Mouse (Mus musculus) heart, embryonic 11.5 days (tissue): Measurements from ENCODE around the gene Sertad4. TPM values are rescaled to one million over a fixed set of nuclear protein-coding genes. Genes with fewer than 3 reads are reported as not detected.

Source experiments
- ATAC-seq: fragments of 200-750 bp; cut with Nextera tagmentation; replicated peaks from 2 replicates; pipeline ENCODE4 v1.8.0; 2017; ENCODE audit warnings: moderate library complexity; ENCODE audit not compliant: insufficient number of reproducible peaks, low FRiP score, low TSS enrichment
- H3K27ac ChIP-seq: fragments of 300-500 bp; sonication (generic); 2 replicates; pipeline ENCODE4 v1.5.1; 2014; ENCODE audit warnings: mild to moderate bottlenecking, low read depth, low read length
- H3K27me3 ChIP-seq: fragments of 300-500 bp; sonication (generic); 2 replicates; pipeline ENCODE4 v1.6.1; 2014; ENCODE audit warnings: mild to moderate bottlenecking, low read length, mixed read lengths; ENCODE audit not compliant: control insufficient read depth, insufficient read depth
- H3K36me3 ChIP-seq: fragments of 300-500 bp; sonication (generic); 2 replicates; pipeline ENCODE4 v1.6.1; 2014; ENCODE audit warnings: mild to moderate bottlenecking, low read length, moderate library complexity, mixed read lengths; ENCODE audit not compliant: control insufficient read depth, insufficient read depth
- H3K4me1 ChIP-seq: fragments of 300-500 bp; sonication (generic); 2 replicates; pipeline ENCODE4 v1.6.1; 2014; ENCODE audit warnings: low read length; ENCODE audit not compliant: control insufficient read depth, insufficient read depth
- H3K4me2 ChIP-seq: fragments of 300-500 bp; sonication (generic); 2 replicates; pipeline ENCODE4 v1.6.1; 2014; ENCODE audit warnings: mild to moderate bottlenecking, moderate library complexity
- H3K4me3 ChIP-seq: fragments of 300-500 bp; sonication (generic); 2 replicates; pipeline ENCODE4 v1.5.1; 2014; ENCODE audit warnings: low read depth, low read length
- H3K9ac ChIP-seq: fragments of 300-500 bp; sonication (generic); 2 replicates; pipeline ENCODE4 v1.6.1; 2014; ENCODE audit warnings: mild to moderate bottlenecking, low read depth, low read length, moderate library complexity
- H3K9me3 ChIP-seq: fragments of 300-500 bp; sonication (generic); replicated peaks from 2 replicates; pipeline ENCODE4 v1.6.1; 2016; ENCODE audit warnings: low read length; ENCODE audit not compliant: control insufficient read depth
- WGBS: fragments of 180-500 bp; shearing (Covaris S2); extraction: QIAGEN DNeasy Blood & Tissue Kit; methylation state at CpG from one replicate; pipeline ENCODE4 v1.1.7; 2014; ENCODE audit not compliant: insufficient replicate concordance; 5-methylcytosine and 5-hydroxymethylcytosine counted together
- polyA plus RNA-seq: library from polyadenylated mRNA; unstranded; fragments of >200 nt; fragmentation: Nextera tagmentation; extraction: Ambion mirVana; gene quantifications from 2 replicates; pipeline ENCODE4 v1.2.1, GENCODE M21; 2014

Sertad4 gene
- polyA plus RNA-seq, 1 experiment from 2014 or later: 8.9 TPM

DNA sequence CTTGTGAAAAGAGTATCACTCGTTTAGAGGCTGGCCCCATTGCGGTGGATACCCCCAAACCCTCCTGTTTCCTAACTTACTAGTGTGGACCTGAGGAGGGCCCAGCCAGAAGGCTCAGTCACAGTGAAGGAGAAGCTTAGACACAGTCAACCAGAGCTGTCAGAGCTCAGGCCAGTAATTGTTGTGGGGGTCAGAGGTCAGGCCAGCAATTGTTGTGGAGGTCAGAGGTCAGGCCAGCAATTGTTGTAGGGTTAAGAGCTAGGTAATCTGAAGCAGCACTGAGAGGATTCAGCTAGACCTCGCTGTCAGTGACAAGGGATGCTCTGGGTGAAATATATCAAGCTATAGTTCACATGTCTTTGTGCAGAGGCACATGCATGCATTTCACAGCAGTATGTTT lies 8.3 kb downstream of the Sertad4 start:
- H3K27me3 ChIP-seq: no peaks in the 10 kb centered on the region; the same call in 1 of the 2 replicates
- WGBS: 64% methylated on average over 3 of the region's 3 CpGs
- peaks cover 16% of the 10 kb centered on the region for H3K36me3 ChIP-seq
- H3K4me2 ChIP-seq: no peak overlapping the region
- no peak overlapping the region for H3K4me3 ChIP-seq
- H3K9me3 ChIP-seq: no peaks in the 10 kb centered on the region
- H3K4me1 ChIP-seq: peaks cover 14% of the 10 kb centered on the region
- no peak overlapping the region for H3K27ac ChIP-seq
- no peak for ATAC-seq
- no peak overlapping the region for H3K9ac ChIP-seq

DNA sequence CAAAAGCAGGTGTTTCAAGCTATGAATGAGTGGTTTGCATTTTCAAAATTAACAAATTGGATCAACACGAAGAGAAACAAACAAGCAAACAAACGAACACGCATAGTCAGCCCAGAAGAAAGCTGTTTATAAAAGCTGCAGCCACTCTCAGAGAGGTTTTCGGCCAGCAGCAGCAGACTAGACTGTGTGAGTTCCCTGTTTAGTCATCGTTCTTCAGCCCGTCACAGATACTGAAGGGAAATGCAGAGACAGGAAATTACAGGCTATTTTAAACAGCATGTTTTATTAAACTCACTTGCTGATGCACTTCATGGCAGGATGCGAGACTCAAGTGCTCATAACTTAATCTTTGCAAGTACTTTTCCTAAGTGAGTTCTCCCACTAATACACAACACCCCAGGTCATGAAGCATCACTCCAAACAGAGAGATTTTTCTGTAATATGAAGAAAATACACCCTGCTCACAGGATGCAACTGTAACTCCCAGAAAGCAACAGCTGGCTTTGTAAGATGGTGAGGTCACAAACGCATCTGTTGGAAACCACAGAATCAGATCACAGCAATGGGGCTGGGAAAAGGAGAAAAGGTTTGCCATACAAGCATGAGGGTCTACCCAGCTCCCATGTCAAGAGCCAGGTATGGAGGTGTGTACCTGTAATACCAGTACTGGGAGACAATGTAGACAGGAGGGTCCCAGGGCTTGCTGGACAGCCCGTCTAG lies 14.3 kb downstream of the Sertad4 start:
- Histone ChIP-seq H3K4me1 (no peaks in the 10 kb centered on the region), H3K27ac (no peak overlapping the region), H3K27me3 (peaks cover 9% of the 10 kb centered on the region), H3K36me3 (no peaks in the 10 kb centered on the region), H3K9ac (no peak overlapping the region), H3K4me3 (no peak overlapping the region), H3K9me3 (no peaks in the 10 kb centered on the region), H3K4me2 (no peak overlapping the region)
- 62% methylated on average over 9 of the region's 9 CpGs for WGBS
- ATAC-seq: no peak

DNA sequence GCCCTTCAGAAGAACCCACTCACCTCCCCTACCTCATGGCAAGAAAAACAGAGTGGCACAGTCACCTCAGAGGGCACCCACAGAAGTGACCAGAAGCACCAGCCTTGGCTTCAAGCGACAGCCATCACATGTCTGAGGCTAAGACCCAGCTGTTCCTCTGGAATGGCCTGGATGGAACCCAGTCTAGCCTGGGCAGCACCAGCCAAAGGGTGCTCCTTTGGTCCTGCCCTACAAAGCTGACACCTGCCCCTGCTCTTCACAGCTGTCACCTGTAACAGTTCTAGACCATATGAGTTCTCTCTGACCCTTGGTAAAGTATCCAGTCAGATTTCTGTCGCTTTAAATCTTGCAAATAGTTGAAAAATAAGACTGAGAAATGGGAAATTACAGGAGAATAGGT lies 14.9 kb downstream of the Sertad4 start:
- 63% methylated on average over 2 of the region's 2 CpGs for WGBS
- Histone ChIP-seq H3K27me3 (peaks cover 14% of the 10 kb centered on the region), H3K27ac (no peak overlapping the region), H3K36me3 (no peaks in the 10 kb centered on the region), H3K4me3 (no peak overlapping the region), H3K4me1 (no peaks in the 10 kb centered on the region), H3K9me3 (no peaks in the 10 kb centered on the region), H3K9ac (no peak overlapping the region), H3K4me2 (no peak overlapping the region)
- no peak for ATAC-seq

DNA sequence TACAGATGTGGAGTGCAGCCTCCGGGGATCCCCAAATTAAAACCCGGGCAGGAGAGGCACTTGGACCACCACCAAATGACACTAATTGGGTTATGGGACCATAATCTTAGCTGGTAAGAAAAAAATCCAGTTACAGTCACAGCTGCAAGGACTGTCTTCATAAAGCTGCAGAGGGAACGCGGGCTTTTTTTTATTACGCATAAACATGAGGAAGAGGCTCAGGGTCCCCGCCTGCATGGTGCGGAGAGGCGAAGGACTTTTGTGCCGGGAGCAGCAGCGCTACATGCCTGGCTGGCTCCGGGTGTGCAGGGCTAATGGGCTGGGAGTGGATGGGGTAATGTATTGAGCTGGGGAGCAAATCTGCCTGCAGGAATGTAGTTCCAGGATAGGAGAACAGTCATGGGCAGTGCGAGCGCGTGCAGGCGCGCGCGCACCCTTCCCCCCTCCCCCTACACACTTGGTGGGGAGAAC lies 20.3 kb downstream of the Sertad4 start:
- WGBS: 2% methylated on average over 18 of the region's 18 CpGs
- Histone ChIP-seq H3K4me2 (peak overlapping the region; percentile 97), H3K4me3 (peak overlapping the region; percentile 56), H3K27me3 (peaks cover 32% of the 10 kb centered on the region), H3K9me3 (no peaks in the 10 kb centered on the region), H3K27ac (no peak overlapping the region), H3K4me1 (peaks cover 23% of the 10 kb centered on the region), H3K36me3 (no peaks in the 10 kb centered on the region), H3K9ac (peak overlapping the region; percentile 76)
- ATAC-seq: no peak

DNA sequence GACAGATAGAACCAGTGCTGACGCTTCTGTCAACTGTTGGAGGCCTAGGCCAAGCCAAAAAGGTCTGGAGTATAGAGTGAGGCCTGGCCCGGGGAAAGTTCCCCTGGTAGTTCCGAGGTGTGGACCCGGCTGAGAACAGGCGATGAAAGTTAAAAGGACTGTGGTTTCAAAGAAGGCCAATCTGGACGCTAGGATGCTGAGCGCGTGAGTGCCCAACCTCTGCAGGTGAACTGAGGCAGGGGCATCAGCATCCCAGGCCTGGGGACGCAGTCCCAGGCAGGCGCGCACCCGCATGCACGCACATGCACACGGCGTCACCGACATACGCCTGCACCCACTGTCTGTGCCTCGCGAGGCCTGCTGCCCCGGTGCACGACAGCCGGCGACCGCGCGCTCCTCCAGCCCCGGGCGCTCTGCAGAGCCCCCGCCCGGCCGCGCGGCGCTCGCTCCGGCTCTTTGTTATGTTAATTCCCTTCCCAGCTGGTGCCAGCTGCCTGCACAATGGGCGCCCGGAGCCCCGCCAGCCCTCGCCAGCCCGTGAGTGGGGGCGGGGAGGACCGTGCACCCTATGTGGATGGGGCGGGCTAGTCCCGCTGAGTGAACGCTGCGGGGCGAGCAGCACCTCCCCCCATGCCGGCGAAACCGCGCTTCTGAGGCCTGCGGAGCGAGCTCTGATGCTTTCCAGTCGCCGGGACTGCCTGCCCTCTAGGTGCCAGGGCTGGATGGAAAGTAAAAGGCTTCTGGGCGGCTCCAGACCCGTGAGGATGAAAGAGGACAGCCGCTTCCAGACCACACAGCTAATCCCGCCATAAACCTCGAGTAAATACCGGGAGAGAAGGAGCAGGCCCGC lies 21.0 kb downstream of the Sertad4 start:
- Histone ChIP-seq H3K4me2 (peak overlapping the region; percentile 97), H3K9me3 (no peaks in the 10 kb centered on the region), H3K27me3 (peaks cover 32% of the 10 kb centered on the region), H3K36me3 (no peaks in the 10 kb centered on the region), H3K9ac (peak overlapping the region; percentile 76), H3K4me3 (peak overlapping the region; percentile 56), H3K27ac (no peak overlapping the region), H3K4me1 (peaks cover 23% of the 10 kb centered on the region)
- ATAC-seq: peak; percentile 35; the same call in 1 of the 2 replicates
- WGBS: under 1% methylated on average over 54 of the region's 63 CpGs

DNA sequence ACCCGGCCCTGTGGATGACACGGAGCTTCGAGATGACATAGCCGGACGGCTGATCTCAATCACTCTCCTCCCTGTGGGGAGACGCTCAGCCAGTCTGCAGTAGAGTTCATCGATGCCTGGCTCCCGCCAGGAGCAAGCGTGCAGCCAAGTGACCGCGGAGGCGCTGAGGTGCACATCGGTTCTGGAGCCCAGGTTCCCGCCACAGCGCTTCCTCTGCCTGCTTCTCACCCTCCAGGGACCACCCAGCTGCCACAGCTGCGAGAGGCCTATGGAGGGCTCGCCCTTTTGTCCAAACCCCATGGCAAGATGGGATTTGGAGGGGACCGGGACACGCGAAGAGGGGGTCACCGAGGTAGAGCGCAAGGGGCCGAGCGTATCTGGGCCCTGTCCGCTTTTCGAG lies 22.0 kb downstream of the Sertad4 start:
- H3K27ac ChIP-seq: no peak overlapping the region
- no peaks in the 10 kb centered on the region for H3K9me3 ChIP-seq
- peak overlapping the region; percentile 34 for H3K4me2 ChIP-seq
- no peak overlapping the region for H3K4me3 ChIP-seq
- H3K27me3 ChIP-seq: peaks cover 32% of the 10 kb centered on the region
- no peak for ATAC-seq
- no peaks in the 10 kb centered on the region for H3K36me3 ChIP-seq
- H3K4me1 ChIP-seq: peaks cover 23% of the 10 kb centered on the region
- WGBS: 11% methylated on average over 26 of the region's 26 CpGs
- H3K9ac ChIP-seq: no peak overlapping the region; the same call in 1 of the 2 replicates

DNA sequence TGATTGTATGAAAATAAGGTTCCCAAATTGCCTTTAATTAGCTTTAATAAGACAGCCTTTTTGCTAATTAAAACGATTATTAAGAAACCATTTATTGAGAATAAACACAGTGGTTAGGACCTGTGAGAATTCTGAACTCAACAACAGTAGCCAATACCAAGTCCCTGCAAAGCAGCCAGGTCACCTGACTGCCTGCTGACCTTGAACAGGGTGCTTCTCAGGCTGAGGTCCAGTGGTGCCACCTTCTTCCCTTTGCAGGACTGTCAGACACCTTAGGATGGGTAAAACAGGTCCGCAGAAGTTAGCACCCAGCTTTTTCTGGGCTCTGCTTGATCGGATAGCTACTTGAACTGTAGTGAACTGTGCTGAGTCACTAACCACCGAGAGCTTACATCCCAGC lies 22.5 kb downstream of the Sertad4 start:
- WGBS: 30% methylated on average over 4 of the region's 4 CpGs
- H3K9ac ChIP-seq: no peak overlapping the region

DNA sequence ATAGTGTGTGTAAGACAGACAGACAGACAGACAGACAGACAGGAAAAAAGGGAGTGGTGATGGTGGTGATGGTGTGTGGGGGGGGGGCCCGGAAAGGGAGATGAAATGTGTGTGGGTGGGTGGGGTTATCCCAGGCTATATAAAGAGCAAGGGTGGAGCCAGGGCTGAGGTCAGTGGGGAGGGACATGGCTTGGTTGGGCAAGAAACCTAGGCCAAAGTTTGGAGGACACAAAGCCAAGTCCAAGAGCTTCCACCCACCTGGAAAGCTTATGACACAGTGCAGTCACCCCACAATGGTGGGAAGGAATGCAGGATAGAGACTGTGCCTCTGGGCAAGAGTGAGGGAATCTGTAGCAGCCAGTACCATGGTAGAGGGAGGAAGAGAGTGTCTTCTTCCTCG lies 23.2 kb downstream of the Sertad4 start:
- no peak overlapping the region for H3K4me3 ChIP-seq
- H3K4me2 ChIP-seq: no peak overlapping the region
- H3K27ac ChIP-seq: no peak overlapping the region
- WGBS: 48% methylated on average over 2 of the region's 2 CpGs
- H3K9ac ChIP-seq: no peak overlapping the region
- no peak for ATAC-seq
- peaks cover 32% of the 10 kb centered on the region for H3K27me3 ChIP-seq
- no peaks in the 10 kb centered on the region for H3K9me3 ChIP-seq
- H3K4me1 ChIP-seq: peaks cover 23% of the 10 kb centered on the region
- H3K36me3 ChIP-seq: no peaks in the 10 kb centered on the region

More for the DNA sequence above, 22.5 kb downstream of the Sertad4 start:
- H3K9me3 ChIP-seq: no peaks in the 10 kb centered on the region
- no peak for ATAC-seq
- no peaks in the 10 kb centered on the region for H3K36me3 ChIP-seq
- peaks cover 32% of the 10 kb centered on the region for H3K27me3 ChIP-seq
- H3K4me1 ChIP-seq: peaks cover 23% of the 10 kb centered on the region
- H3K4me2 ChIP-seq: no peak overlapping the region
- H3K4me3 ChIP-seq: no peak overlapping the region
- no peak overlapping the region for H3K27ac ChIP-seq
